Mouse (Mus musculus): Measurements from ENCODE around the gene Dguok.

DNA sequence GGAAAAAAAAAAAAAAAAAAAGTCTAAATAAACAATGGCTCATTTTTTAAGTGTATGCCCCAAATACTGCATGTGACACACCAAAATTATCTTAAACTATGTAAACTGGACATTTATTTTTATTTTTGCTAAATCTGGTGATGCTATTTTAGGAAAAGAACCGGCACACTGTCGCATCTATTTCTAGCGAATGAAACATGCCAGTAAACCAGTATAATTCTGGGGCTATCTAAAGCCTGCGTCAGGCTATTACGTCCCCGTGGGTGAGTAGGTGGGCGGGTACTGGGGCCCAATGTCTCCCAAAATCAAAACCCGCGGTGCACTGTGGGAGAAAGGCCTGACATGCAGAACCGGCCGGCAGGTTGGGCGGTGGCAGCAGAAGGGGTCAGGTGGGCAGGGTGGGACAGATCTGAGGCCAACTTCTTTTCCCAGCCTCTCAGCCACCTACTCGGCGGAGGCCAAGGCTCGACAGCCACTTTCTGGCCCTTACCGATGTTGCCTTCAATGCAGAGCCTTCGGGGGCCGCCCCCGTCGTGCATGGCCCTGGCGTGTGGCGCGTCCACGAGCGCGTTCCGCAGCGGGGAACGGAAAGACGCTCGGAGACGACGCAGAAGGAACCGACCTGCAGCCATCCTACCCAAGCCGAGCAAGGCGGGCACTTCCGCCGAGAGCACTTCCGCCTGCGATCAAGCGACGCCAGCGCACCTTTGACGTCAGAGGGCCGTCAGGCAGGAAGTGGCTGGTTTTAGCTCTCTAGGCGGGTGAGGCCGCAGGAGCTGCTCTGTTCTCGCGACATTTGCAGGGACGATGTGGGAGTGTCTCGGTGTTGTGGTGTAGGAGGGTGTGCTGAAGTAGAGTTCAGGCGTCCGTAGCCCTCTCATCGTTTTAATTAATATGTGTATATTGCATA lies at the start of gene Dguok:
- TF ChIP-seq CTCF (conservative IDR thresholded peaks at IDR 0.05; ENCODE audit: insufficient read depth, insufficient read length, low read depth, low read length), result no peak
- TF ChIP-seq POLR2A (IDR thresholded peaks at IDR 0.05; ENCODE audit: low read depth, low read length), result peak; percentile 48

Measured in kidney, adult 2 months (tissue).